Mouse (Mus musculus) CD4-positive, CD25-positive, alpha-beta regulatory T cell, adult 9 weeks (primary cell): ENCODE data around the gene Naa10. TPM values are rescaled to one million over a fixed set of nuclear protein-coding genes. Genes with fewer than 3 reads are reported as not detected.

Source experiments
- polyA plus RNA-seq: library from polyadenylated mRNA; unstranded; fragments of 100-300 nt; shearing (Covaris generic); gene quantifications from one replicate; pipeline ENCODE4 v1.2.1, GENCODE M21; 2017

Gene Naa10
- 244 TPM for polyA plus RNA-seq

GRCm38 (mm10) chrX:73921823-73922549, at the start of gene Naa10, which contains the start of gene Arhgap4:
Gene Naa10, minus strand, starts transcription at chrX:73921944.
Gene Arhgap4, minus strand, starts transcription at chrX:73921870.

GRCm38 (mm10) chrX:73966248-73967176, 44.8 kb upstream of the Naa10 start, which contains the start of gene Hcfc1:
Gene Hcfc1, minus strand, starts transcription at chrX:73966357.

GRCm38 (mm10) chrX:73930402-73931062, 8.8 kb upstream of the Naa10 start, which contains the start of gene Renbp:
Gene Renbp, minus strand, starts transcription at chrX:73930850.

GRCm38 (mm10) chrX:73895719-73896118, 26.0 kb downstream of the Naa10 start, which contains the start of gene L1cam:
Gene L1cam, minus strand, starts transcription at chrX:73896105.

GRCm38 (mm10) chrX:73891551-73892152, 30.1 kb downstream of the Naa10 start, which contains the start of gene Avpr2:
Gene Avpr2, plus strand, starts transcription at chrX:73892102.

Other genes with a start within 250 kb of the Naa10 start
- 0.22 TPM for gene Slc6a8, start 248.8 kb downstream of the Naa10 start, polyA plus RNA-seq
- 339 TPM for gene Bcap31, start 205.8 kb downstream of the Naa10 start, polyA plus RNA-seq
- 48.6 TPM for gene Abcd1, start 205.3 kb downstream of the Naa10 start, polyA plus RNA-seq
- not detected for gene Plxnb3, start 164.9 kb downstream of the Naa10 start, polyA plus RNA-seq
- 0.96 TPM for gene Srpk3, start 147.5 kb downstream of the Naa10 start, polyA plus RNA-seq
- gene Idh3g, start 135.0 kb downstream of the Naa10 start, polyA plus RNA-seq: 255 TPM
- 250 TPM for gene Ssr4, start 134.9 kb downstream of the Naa10 start, polyA plus RNA-seq
- gene Pdzd4, start 97.0 kb downstream of the Naa10 start, polyA plus RNA-seq: 0.30 TPM
- gene Avpr2, start 29.8 kb downstream of the Naa10 start, polyA plus RNA-seq: 3.9 TPM
- gene L1cam, start 25.8 kb downstream of the Naa10 start, polyA plus RNA-seq: 6.8 TPM
- 298 TPM for gene Arhgap4, start 74 bp downstream of the Naa10 start, polyA plus RNA-seq
- 7.6 TPM for gene Renbp, start 8.9 kb upstream of the Naa10 start, polyA plus RNA-seq
- gene Hcfc1, start 44.4 kb upstream of the Naa10 start, polyA plus RNA-seq: 61.5 TPM
- 20.0 TPM for gene Irak1, start 102.0 kb upstream of the Naa10 start, polyA plus RNA-seq
- gene Opn1mw, start 205.5 kb upstream of the Naa10 start, polyA plus RNA-seq: not detected
- gene Mecp2, start 213.4 kb upstream of the Naa10 start, polyA plus RNA-seq: 38.4 TPM
- not detected for gene Tex28, start 245.9 kb upstream of the Naa10 start, polyA plus RNA-seq